Mouse (Mus musculus) frontal cortex, adult 2 months (tissue): ENCODE results near the gene Cldn20. TPM values are rescaled to one million over a fixed set of nuclear protein-coding genes. Genes with fewer than 3 reads are reported as not detected.

Experiments
- DNase-seq, 2 experiments: peaks; one replicate each; pipeline ENCODE4 v3.0.0; 2022; ENCODE audit warnings: low spot score in 1 of 2; ENCODE audit errors: extremely low spot score in 1 of 2
- polyA plus RNA-seq: library from polyadenylated mRNA; depleted of rRNA; stranded (reverse); fragments of >200 nt; gene quantifications from 2 replicates; pipeline ENCODE4 v1.2.3, GENCODE M21; 2012; rRNA removed

Gene Cldn20
- 1.4 and 2.0 TPM in 2 replicates for polyA plus RNA-seq

GRCm38 (mm10) chr17:3532254-3532653 is at the start of gene Cldn20:
Gene Cldn20, plus strand, starts transcription at chr17:3532554.
- DNase-seq = no peak

- DNase-seq = no peak
Measured at GRCm38 (mm10) chr17:3483091-3483490, 49.3 kb upstream of the Cldn20 start.

- no peak for DNase-seq
Measured at GRCm38 (mm10) chr17:3485851-3486250, 46.5 kb upstream of the Cldn20 start.

GRCm38 (mm10) chr17:3487211-3487610 is 45.1 kb upstream of the Cldn20 start:
- no peak for DNase-seq

- DNase-seq = no peak
Measured at GRCm38 (mm10) chr17:3487721-3488601, 44.4 kb upstream of the Cldn20 start.

GRCm38 (mm10) chr17:3490216-3490895 is 42.0 kb upstream of the Cldn20 start:
- DNase-seq = no peak

- no peak for DNase-seq
Measured at GRCm38 (mm10) chr17:3491065-3491464, 41.3 kb upstream of the Cldn20 start.

GRCm38 (mm10) chr17:3491667-3492066 is 40.7 kb upstream of the Cldn20 start:
- DNase-seq = no peak

- DNase-seq = peak; percentile 50 to 70
Measured at GRCm38 (mm10) chr17:3495576-3495975, 36.8 kb upstream of the Cldn20 start.

- no peak for DNase-seq
Measured at GRCm38 (mm10) chr17:3496080-3496479, 36.3 kb upstream of the Cldn20 start.

GRCm38 (mm10) chr17:3498086-3498485 is 34.3 kb upstream of the Cldn20 start:
- DNase-seq = no peak

- DNase-seq = no peak
Measured at GRCm38 (mm10) chr17:3498580-3498979, 33.8 kb upstream of the Cldn20 start.

GRCm38 (mm10) chr17:3499468-3499867 is 32.9 kb upstream of the Cldn20 start:
- DNase-seq = no peak

GRCm38 (mm10) chr17:3500076-3500475 is 32.3 kb upstream of the Cldn20 start:
- no peak for DNase-seq

GRCm38 (mm10) chr17:3500936-3501335 is 31.4 kb upstream of the Cldn20 start:
- DNase-seq = no peak

- DNase-seq = no peak
Measured at GRCm38 (mm10) chr17:3505711-3506110, 26.6 kb upstream of the Cldn20 start.

GRCm38 (mm10) chr17:3506508-3506907 is 25.8 kb upstream of the Cldn20 start:
- DNase-seq = no peak

GRCm38 (mm10) chr17:3509841-3510240 is 22.5 kb upstream of the Cldn20 start:
- DNase-seq = peak in 1 of 2 experiments; percentile 86

GRCm38 (mm10) chr17:3514316-3514715 is 18.0 kb upstream of the Cldn20 start:
- DNase-seq = no peak

GRCm38 (mm10) chr17:3515851-3516250 is 16.5 kb upstream of the Cldn20 start:
- no peak for DNase-seq

- DNase-seq = no peak
Measured at GRCm38 (mm10) chr17:3516406-3516805, 15.9 kb upstream of the Cldn20 start.

GRCm38 (mm10) chr17:3520344-3520743 is 12.0 kb upstream of the Cldn20 start:
- DNase-seq = no peak
